Mouse (Mus musculus) heart, postnatal 0 days (tissue): Measurements from ENCODE around the gene Nadk2. TPM values are rescaled to one million over a fixed set of nuclear protein-coding genes. Genes with fewer than 3 reads are reported as not detected.
A peak's percentile ranks its signal among the peaks of the same experiment; 100 is the strongest.

Experiments
- ATAC-seq: fragments of 200-750 bp; cut with Nextera tagmentation; 2 replicates; pipeline ENCODE4 v1.8.0; 2017; ENCODE audit warnings: low read depth, moderate number of reproducible peaks, moderate library complexity; ENCODE audit not compliant: insufficient read depth
- DNase-seq: peaks from one replicate; pipeline ENCODE4 v3.0.0-alpha.2; 2016; ENCODE audit warnings: low spot score
- H3K27ac ChIP-seq: fragments of 300-500 bp; sonication (generic); 2 replicates; pipeline ENCODE4 v1.5.1; 2014; ENCODE audit warnings: low read depth, mild to moderate bottlenecking
- H3K27me3 ChIP-seq: fragments of 300-500 bp; sonication (generic); 2 replicates; pipeline ENCODE4 v1.6.1; 2014; ENCODE audit warnings: low read length, mixed read lengths; ENCODE audit not compliant: control insufficient read depth, insufficient read depth
- H3K36me3 ChIP-seq: fragments of 300-500 bp; sonication (generic); replicated peaks from 2 replicates; pipeline ENCODE4 v1.6.1; 2014; ENCODE audit warnings: low read length, mixed read lengths; ENCODE audit not compliant: control insufficient read depth, insufficient read depth
- H3K4me1 ChIP-seq: fragments of 300-500 bp; sonication (generic); 2 replicates; pipeline ENCODE4 v1.6.1; 2014; ENCODE audit warnings: antibody characterized with exemption; ENCODE audit not compliant: control insufficient read depth, insufficient read depth
- H3K4me2 ChIP-seq: fragments of 300-500 bp; sonication (generic); 2 replicates; pipeline ENCODE4 v1.6.1; 2014; ENCODE audit warnings: low read depth, mild to moderate bottlenecking, low read length, moderate library complexity
- H3K4me3 ChIP-seq: fragments of 300-500 bp; sonication (generic); 2 replicates; pipeline ENCODE4 v1.5.1; 2014; ENCODE audit warnings: low read depth, low read length
- H3K9ac ChIP-seq: fragments of 300-500 bp; sonication (generic); replicated peaks from 2 replicates; pipeline ENCODE4 v1.6.1; 2014; ENCODE audit warnings: low read depth, low read length, mixed read lengths
- H3K9me3 ChIP-seq: fragments of 300-500 bp; sonication (generic); replicated peaks from 2 replicates; pipeline ENCODE4 v1.6.1; 2016; ENCODE audit warnings: low read length; ENCODE audit not compliant: control insufficient read depth
- CTCF ChIP-seq: IDR thresholded peaks from 2 replicates; pipeline ENCODE4 v1.5.1; 2016; ENCODE audit warnings: antibody characterized with exemption, control low read depth, low read depth
- EP300 ChIP-seq: IDR thresholded peaks from 2 replicates; pipeline ENCODE4 v1.6.1; 2016; ENCODE audit warnings: antibody characterized with exemption, low read depth
- WGBS: fragments of 180-500 bp; shearing (Covaris S2); extraction: QIAGEN DNeasy Blood & Tissue Kit; methylation state at CpG from one replicate; pipeline ENCODE4 v1.1.7; 2014; 5-methylcytosine and 5-hydroxymethylcytosine counted together
- polyA plus RNA-seq: library from polyadenylated mRNA; unstranded; fragments of >200 nt; fragmentation: Nextera tagmentation; extraction: Ambion mirVana; gene quantifications from 2 replicates; pipeline ENCODE4 v1.2.1, GENCODE M21; 2015
- total RNA-seq: library from RNA; depleted of rRNA; stranded (reverse); fragments of >200 nt; gene quantifications from 2 replicates; pipeline ENCODE4 v1.2.3, GENCODE M21; 2014; ENCODE audit warnings: low replicate concordance

The Nadk2 gene
- total and polyA plus RNA-seq, 2 experiments from 2014 or later = 33.8 to 41.6 TPM

DNA sequence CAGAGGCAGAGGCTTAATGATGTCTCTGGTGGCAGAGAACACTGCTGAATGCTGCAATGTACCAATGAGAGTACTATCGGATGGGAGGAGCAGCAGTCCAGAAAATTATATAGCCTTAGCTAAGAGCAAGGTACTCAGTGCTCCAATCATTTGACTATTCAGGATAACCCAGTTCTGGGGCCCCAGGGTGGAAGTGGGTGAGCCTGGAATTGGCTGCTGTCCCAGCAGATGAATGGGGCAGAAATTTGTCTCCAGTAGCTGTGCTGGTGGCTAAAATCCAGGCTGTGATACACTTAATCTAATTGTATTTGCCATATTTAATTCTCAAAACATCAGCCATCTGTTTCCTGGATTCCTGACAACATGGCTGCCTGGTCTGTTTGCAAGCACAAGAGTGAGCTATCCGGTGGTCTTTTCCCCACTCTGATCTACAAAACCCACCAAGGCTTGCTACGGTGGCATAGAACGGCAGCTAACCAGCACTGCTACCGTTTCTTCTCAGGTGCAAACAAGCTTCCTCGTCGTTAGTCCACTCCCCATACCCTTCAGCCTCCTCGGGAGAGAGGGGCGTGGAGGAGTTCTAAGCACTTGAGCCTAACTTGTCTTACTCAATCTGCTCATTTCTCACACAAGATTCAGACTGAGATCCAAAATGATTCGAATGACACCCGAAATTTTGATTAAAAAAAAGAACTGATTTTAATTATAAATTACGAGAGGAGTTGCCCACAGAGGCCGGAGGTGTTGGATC lies 61.8 kb downstream of the Nadk2 start:
- no peaks in the 10 kb centered on the region for H3K9me3 ChIP-seq
- DNase-seq = no peak
- peak overlapping the region; percentile 55 for H3K27ac ChIP-seq
- H3K27me3 ChIP-seq = no peaks in the 10 kb centered on the region
- H3K9ac ChIP-seq = no peak overlapping the region
- H3K36me3 ChIP-seq = peaks cover 36% of the 10 kb centered on the region
- no peak for TF ChIP-seq CTCF
- TF ChIP-seq EP300 = no peak
- 0 out of 2 replicates have a peak, but pooled peaks cover 4% of the 10 kb centered on the region for H3K4me1 ChIP-seq
- 72% methylated on average over 13 of the region's 13 CpGs for WGBS
- H3K4me3 ChIP-seq = no peak overlapping the region
- H3K4me2 ChIP-seq = no peak overlapping the region
- ATAC-seq = no peak

- no peak overlapping the region for H3K4me3 ChIP-seq
- ATAC-seq (no peak), DNase-seq (no peak)
- H3K27me3 ChIP-seq = no peaks in the 10 kb centered on the region
- 0 out of 2 replicates have a peak, but pooled peaks cover 8% of the 10 kb centered on the region for H3K4me1 ChIP-seq
- no peak overlapping the region for H3K9ac ChIP-seq
- no peak overlapping the region for H3K4me2 ChIP-seq
- peaks cover 30% of the 10 kb centered on the region for H3K36me3 ChIP-seq
- H3K9me3 ChIP-seq = no peaks in the 10 kb centered on the region
- 43% methylated on average over 6 of the region's 6 CpGs for WGBS
- no peak for TF ChIP-seq CTCF
- no peak for TF ChIP-seq EP300
- H3K27ac ChIP-seq = peak overlapping the region; percentile 56
Measured at GRCm38 (mm10) chr15:9134891-9135507, 63.9 kb downstream of the Nadk2 start.

DNA sequence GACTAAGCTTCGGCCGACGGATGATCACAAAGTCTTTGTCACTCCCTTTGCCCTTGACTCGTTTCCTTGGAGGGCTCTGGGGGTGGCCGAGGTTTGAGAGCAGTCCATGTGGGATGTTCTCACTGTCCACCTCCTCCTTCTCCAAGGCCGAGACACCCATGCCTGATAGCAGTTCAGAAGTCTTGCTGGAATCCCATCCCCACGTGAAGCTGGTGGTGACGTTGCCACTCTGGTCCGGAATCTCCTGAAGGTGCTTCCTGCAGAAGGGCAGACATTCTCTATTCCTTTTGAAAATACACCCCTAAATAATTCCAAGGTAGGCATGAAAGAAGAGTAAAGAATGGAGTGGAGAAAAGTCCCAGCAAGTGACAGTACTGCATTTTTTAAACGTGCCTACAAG lies 68.4 kb downstream of the Nadk2 start:
- no peak overlapping the region for H3K27ac ChIP-seq
- DNase-seq = no peak
- 14% methylated on average over 10 of the region's 10 CpGs for WGBS

DNA sequence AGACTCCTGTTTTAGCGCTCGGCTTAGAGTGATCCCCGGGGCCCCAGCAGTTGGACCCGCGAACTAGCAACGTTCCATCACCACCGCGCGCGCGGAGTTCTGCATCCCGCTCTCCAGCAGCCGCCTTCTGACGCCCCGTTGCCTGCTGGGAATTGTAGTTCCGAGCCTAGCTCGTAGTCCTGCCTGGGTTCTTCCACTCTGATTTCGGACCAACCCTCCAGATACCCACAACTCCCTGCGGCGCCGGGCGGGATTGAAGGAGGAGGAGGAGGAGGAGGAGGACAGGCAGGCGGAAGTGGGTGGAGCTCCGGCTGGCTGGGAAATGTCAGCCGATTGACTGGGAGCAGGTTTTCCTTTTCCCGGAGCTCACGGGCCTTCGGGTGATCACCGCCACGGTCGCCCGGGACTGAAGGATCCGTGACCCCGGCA lies 69.2 kb downstream of the Nadk2 start, which contains the start of gene Lmbrd2:
Gene Lmbrd2 (plus strand): TSS at position 299 of the 429 bp plus-strand sequence.
- Histone ChIP-seq H3K27me3 (no peaks in the 10 kb centered on the region), H3K27ac (peak within 1 kb of the TSS; percentile 61), H3K4me3 (peak within 1 kb of the TSS; percentile 93), H3K36me3 (0 out of 2 replicates have a peak, but pooled peaks cover 10% of the 10 kb centered on the region), H3K4me2 (peak within 1 kb of the TSS; percentile 95), H3K9ac (peak within 1 kb of the TSS; percentile 81), H3K4me1 (0 out of 2 replicates have a peak, but pooled peaks cover 5% of the 10 kb centered on the region), H3K9me3 (no peaks in the 10 kb centered on the region)
- under 1% methylated on average over 34 of the region's 34 CpGs for WGBS
- no peak for TF ChIP-seq EP300
- TF ChIP-seq CTCF = no peak
- DNase-seq = peak; percentile 98
- peak; percentile 100 for ATAC-seq

More for the DNA sequence above, 68.4 kb downstream of the Nadk2 start:
- Histone ChIP-seq H3K36me3 (0 out of 2 replicates have a peak, but pooled peaks cover 10% of the 10 kb centered on the region), H3K4me3 (peak overlapping the region; percentile 93), H3K4me1 (0 out of 2 replicates have a peak, but pooled peaks cover 8% of the 10 kb centered on the region), H3K9me3 (no peaks in the 10 kb centered on the region), H3K4me2 (peak overlapping the region; percentile 95), H3K27me3 (no peaks in the 10 kb centered on the region), H3K9ac (peak overlapping the region; percentile 16)
- no peak for ATAC-seq
- TF ChIP-seq CTCF = no peak

DNA sequence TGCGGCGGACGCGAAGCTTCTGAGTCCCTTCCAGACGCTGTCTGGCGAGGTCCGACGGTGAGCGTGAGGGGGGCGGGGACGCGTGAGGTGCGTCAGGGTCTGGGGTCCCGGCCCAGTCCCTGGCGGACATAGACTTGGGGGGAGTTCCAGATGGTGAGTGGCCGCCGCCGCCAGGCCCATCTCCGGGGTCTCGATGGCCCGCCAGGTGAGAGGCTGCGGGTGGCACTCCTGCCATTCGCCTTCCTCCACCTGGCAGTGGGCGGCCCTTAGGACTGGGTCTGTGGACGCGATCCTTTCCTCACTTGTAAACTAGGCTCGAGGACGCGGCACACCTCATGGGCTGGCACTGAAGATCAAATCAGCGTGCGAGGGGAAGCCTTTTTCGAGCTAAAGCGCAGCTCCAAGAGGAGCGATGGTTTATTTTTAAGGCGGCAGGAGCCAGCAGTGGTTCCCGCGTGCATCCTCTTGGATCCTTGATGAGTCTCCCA lies 69.7 kb downstream of the Nadk2 start:
- H3K27ac ChIP-seq = peak overlapping the region; percentile 61
- peak overlapping the region; percentile 81 for H3K9ac ChIP-seq
- WGBS = under 1% methylated on average over 37 of the region's 37 CpGs
- 0 out of 2 replicates have a peak, but pooled peaks cover 10% of the 10 kb centered on the region for H3K36me3 ChIP-seq
- no peaks in the 10 kb centered on the region for H3K9me3 ChIP-seq
- 0 out of 2 replicates have a peak, but pooled peaks cover 4% of the 10 kb centered on the region for H3K4me1 ChIP-seq
- H3K4me3 ChIP-seq = peak overlapping the region; percentile 93
- ATAC-seq = peak; percentile 50
- peak overlapping the region; percentile 95 for H3K4me2 ChIP-seq
- no peak for TF ChIP-seq EP300
- TF ChIP-seq CTCF = no peak
- no peaks in the 10 kb centered on the region for H3K27me3 ChIP-seq
- DNase-seq = no peak
